Mouse (Mus musculus) megakaryocyte, embryonic 14.5 days (primary cell): ENCODE data around the gene Gpn2. TPM values are rescaled to one million over a fixed set of nuclear protein-coding genes. Genes with fewer than 3 reads are reported as not detected.

ENCODE experiments used
- H3K27me3 ChIP-seq: replicated peaks from 2 replicates; pipeline ENCODE3; 2012; ENCODE audit warnings: inconsistent platforms
- H3K36me3 ChIP-seq: replicated peaks from 2 replicates; pipeline ENCODE3; 2012; ENCODE audit warnings: low read length, inconsistent platforms, mixed read lengths
- H3K4me1 ChIP-seq: 2 replicates; pipeline ENCODE4 v1.6.1; 2012; ENCODE audit warnings: inconsistent platforms
- H3K4me3 ChIP-seq: replicated peaks from 2 replicates; pipeline ENCODE3; 2012; ENCODE audit warnings: moderate library complexity, mild to moderate bottlenecking, inconsistent platforms
- H3K9me3 ChIP-seq: 2 replicates; pipeline ENCODE4 v1.6.1; 2012; ENCODE audit warnings: inconsistent platforms
- FLI1 ChIP-seq: IDR thresholded peaks from 2 replicates; pipeline ENCODE4 v1.6.1; 2012; ENCODE audit warnings: low read length, inconsistent platforms, mixed read lengths
- GATA1 ChIP-seq: IDR thresholded peaks from 3 replicates; pipeline ENCODE4 v1.6.1; 2012; ENCODE audit warnings: mixed read lengths, low read length, inconsistent platforms, borderline replicate concordance
- polyA plus RNA-seq: library from polyadenylated mRNA; stranded (reverse); fragments of >175 nt; gene quantifications from 2 replicates; pipeline ENCODE4 v1.2.3, GENCODE M21; 2012; ENCODE audit warnings: low replicate concordance; ENCODE audit not compliant: insufficient read depth

Gene Gpn2
- polyA plus RNA-seq, 1 experiment: 45.3 TPM

GRCm38 (mm10) chr4:133604856-133605255 is 20.7 kb downstream of the Gpn2 start:
- no peak for TF ChIP-seq GATA1
- TF ChIP-seq FLI1: no peak
- Histone ChIP-seq H3K9me3 (no peaks in the 10 kb centered on the region), H3K27me3 (peaks cover 4% of the 10 kb centered on the region), H3K36me3 (peaks cover 81% of the 10 kb centered on the region), H3K4me1 (peaks cover 21% of the 10 kb centered on the region), H3K4me3 (no peak overlapping the region)

- no peaks in the 10 kb centered on the region for H3K27me3 ChIP-seq
- H3K9me3 ChIP-seq: no peaks in the 10 kb centered on the region
- H3K4me3 ChIP-seq: no peak overlapping the region
- H3K36me3 ChIP-seq: peaks cover 86% of the 10 kb centered on the region
- peaks cover 21% of the 10 kb centered on the region for H3K4me1 ChIP-seq
- TF ChIP-seq FLI1: no peak
- TF ChIP-seq GATA1: no peak
Measured at GRCm38 (mm10) chr4:133605330-133605729, 21.2 kb downstream of the Gpn2 start.

GRCm38 (mm10) chr4:133607284-133607683 is 23.1 kb downstream of the Gpn2 start:
- Histone ChIP-seq H3K9me3 (peaks cover 4% of the 10 kb centered on the region; the same call in 1 of the 2 replicates), H3K4me3 (no peak overlapping the region), H3K36me3 (peaks cover 95% of the 10 kb centered on the region), H3K4me1 (peaks cover 34% of the 10 kb centered on the region), H3K27me3 (no peaks in the 10 kb centered on the region)
- TF ChIP-seq FLI1: no peak
- TF ChIP-seq GATA1: no peak

GRCm38 (mm10) chr4:133609719-133610118 is 25.6 kb downstream of the Gpn2 start:
- H3K27me3 ChIP-seq: no peaks in the 10 kb centered on the region
- TF ChIP-seq GATA1: no peak
- TF ChIP-seq FLI1: no peak
- peaks cover 96% of the 10 kb centered on the region for H3K36me3 ChIP-seq
- no peak overlapping the region for H3K4me3 ChIP-seq
- peaks cover 57% of the 10 kb centered on the region for H3K4me1 ChIP-seq
- peaks cover 4% of the 10 kb centered on the region; the same call in 1 of the 2 replicates for H3K9me3 ChIP-seq

GRCm38 (mm10) chr4:133611815-133612214 is 27.7 kb downstream of the Gpn2 start:
- H3K4me1 ChIP-seq: peaks cover 78% of the 10 kb centered on the region
- H3K4me3 ChIP-seq: no peak overlapping the region
- TF ChIP-seq FLI1 (no peak), GATA1 (no peak)
- peaks cover 93% of the 10 kb centered on the region for H3K36me3 ChIP-seq
- H3K27me3 ChIP-seq: no peaks in the 10 kb centered on the region
- H3K9me3 ChIP-seq: peaks cover 4% of the 10 kb centered on the region; the same call in 1 of the 2 replicates

GRCm38 (mm10) chr4:133612416-133612815 is 28.3 kb downstream of the Gpn2 start:
- Histone ChIP-seq H3K4me3 (peak overlapping the region; percentile 42), H3K4me1 (peaks cover 83% of the 10 kb centered on the region), H3K9me3 (peaks cover 4% of the 10 kb centered on the region; the same call in 1 of the 2 replicates), H3K36me3 (peaks cover 92% of the 10 kb centered on the region), H3K27me3 (no peaks in the 10 kb centered on the region)
- TF ChIP-seq FLI1 (no peak), GATA1 (no peak)

GRCm38 (mm10) chr4:133613026-133613425 is 28.9 kb downstream of the Gpn2 start:
- peaks cover 4% of the 10 kb centered on the region; the same call in 1 of the 2 replicates for H3K9me3 ChIP-seq
- no peaks in the 10 kb centered on the region for H3K27me3 ChIP-seq
- TF ChIP-seq GATA1: no peak
- H3K4me3 ChIP-seq: no peak overlapping the region
- peaks cover 87% of the 10 kb centered on the region for H3K4me1 ChIP-seq
- H3K36me3 ChIP-seq: peaks cover 92% of the 10 kb centered on the region

- Histone ChIP-seq H3K36me3 (peaks cover 89% of the 10 kb centered on the region), H3K4me1 (peaks cover 80% of the 10 kb centered on the region), H3K9me3 (peaks cover 4% of the 10 kb centered on the region; the same call in 1 of the 2 replicates), H3K4me3 (peak overlapping the region; percentile 85), H3K27me3 (no peaks in the 10 kb centered on the region)
- TF ChIP-seq GATA1 (no peak), FLI1 (no peak)
Measured at GRCm38 (mm10) chr4:133613867-133614266, 29.7 kb downstream of the Gpn2 start.

GRCm38 (mm10) chr4:133614274-133614761 is 30.2 kb downstream of the Gpn2 start:
- Histone ChIP-seq H3K27me3 (no peaks in the 10 kb centered on the region), H3K4me3 (peak overlapping the region; percentile 85), H3K9me3 (peaks cover 4% of the 10 kb centered on the region; the same call in 1 of the 2 replicates), H3K36me3 (peaks cover 88% of the 10 kb centered on the region), H3K4me1 (peaks cover 81% of the 10 kb centered on the region)
- no peak for TF ChIP-seq GATA1

- Histone ChIP-seq H3K4me1 (peaks cover 81% of the 10 kb centered on the region), H3K27me3 (no peaks in the 10 kb centered on the region), H3K36me3 (peaks cover 88% of the 10 kb centered on the region), H3K9me3 (peaks cover 4% of the 10 kb centered on the region; the same call in 1 of the 2 replicates), H3K4me3 (peak overlapping the region; percentile 85)
- TF ChIP-seq GATA1: no peak
- TF ChIP-seq FLI1: no peak
Measured at GRCm38 (mm10) chr4:133615416-133615815, 31.3 kb downstream of the Gpn2 start.

- TF ChIP-seq GATA1 (no peak), FLI1 (no peak)
- H3K36me3 ChIP-seq: peaks cover 86% of the 10 kb centered on the region
Measured at GRCm38 (mm10) chr4:133617936-133618335, 33.8 kb downstream of the Gpn2 start.

More at GRCm38 (mm10) chr4:133617936-133618335, 33.8 kb downstream of the Gpn2 start:
- Histone ChIP-seq H3K9me3 (no peaks in the 10 kb centered on the region), H3K4me1 (peaks cover 85% of the 10 kb centered on the region), H3K27me3 (no peaks in the 10 kb centered on the region), H3K4me3 (no peak overlapping the region)
